Mouse (Mus musculus) hindbrain, embryonic 10.5 days (tissue): ENCODE data around the gene Trim15. TPM values are rescaled to one million over a fixed set of nuclear protein-coding genes. Genes with fewer than 3 reads are reported as not detected.
"Not testable (repeated sequence)": the region's sequence is repeated elsewhere in the genome, so short reads cannot be mapped to it uniquely, and the experiment has no call there.

ENCODE experiments used
- DNase-seq: peaks from one replicate; pipeline ENCODE4 v3.0.0-alpha.2; 2017; ENCODE audit warnings: low spot score
- H3K27ac ChIP-seq: fragments of 300-500 bp; sonication (generic); 2 replicates; pipeline ENCODE4 v1.5.1; 2016; ENCODE audit warnings: mild to moderate bottlenecking, moderate library complexity
- H3K27me3 ChIP-seq: fragments of 300-500 bp; sonication (generic); 2 replicates; pipeline ENCODE4 v1.6.1; 2016; ENCODE audit warnings: mild to moderate bottlenecking; ENCODE audit not compliant: poor library complexity, insufficient read depth, severe bottlenecking
- H3K36me3 ChIP-seq: fragments of 300-500 bp; sonication (generic); 2 replicates; pipeline ENCODE4 v1.6.1; 2016; ENCODE audit warnings: mild to moderate bottlenecking, moderate library complexity
- H3K4me1 ChIP-seq: fragments of 300-500 bp; sonication (generic); replicated peaks from 2 replicates; pipeline ENCODE4 v1.6.1; 2016; ENCODE audit warnings: mild to moderate bottlenecking
- H3K4me3 ChIP-seq: fragments of 300-500 bp; sonication (generic); 2 replicates; pipeline ENCODE4 v1.5.1; 2016; ENCODE audit warnings: mild to moderate bottlenecking, moderate library complexity
- H3K9me3 ChIP-seq: fragments of 300-500 bp; sonication (generic); 2 replicates; pipeline ENCODE4 v1.6.1; 2016; ENCODE audit warnings: mild to moderate bottlenecking, moderate library complexity
- WGBS: fragments of 180-500 bp; shearing (Covaris S2); methylation state at CpG from one replicate; pipeline ENCODE4 v1.1.7; 2016; 5-methylcytosine and 5-hydroxymethylcytosine counted together
- polyA plus RNA-seq: library from polyadenylated mRNA; unstranded; fragments of >200 nt; fragmentation: Nextera tagmentation; extraction: Ambion mirVana; gene quantifications from 2 replicates; pipeline ENCODE4 v1.2.1, GENCODE M21; 2016

Trim15 gene
- polyA plus RNA-seq, 1 experiment from 2014 or later = 0.14 TPM

GRCm38 (mm10) chr17:36836427-36836812, 30.6 kb downstream of the Trim15 start:
- peak overlapping the region; percentile 77 for H3K4me3 ChIP-seq
- no peaks in the 10 kb centered on the region for H3K9me3 ChIP-seq
- DNase-seq = no peak
- no peaks in the 10 kb centered on the region for H3K27me3 ChIP-seq
- peaks cover 15% of the 10 kb centered on the region for H3K4me1 ChIP-seq
- peak overlapping the region; percentile 95 for H3K27ac ChIP-seq
- peaks cover 5% of the 10 kb centered on the region; the same call in 1 of the 2 replicates for H3K36me3 ChIP-seq
- WGBS = 9% methylated on average over 3 of the region's 3 CpGs

GRCm38 (mm10) chr17:36835591-36836426, 31.2 kb downstream of the Trim15 start:
- DNase-seq = peak; percentile 51
- Histone ChIP-seq H3K27ac (peak overlapping the region; percentile 95; the same call in 1 of the 2 replicates), H3K27me3 (no peaks in the 10 kb centered on the region), H3K4me3 (peak overlapping the region; percentile 77), H3K4me1 (peaks cover 15% of the 10 kb centered on the region), H3K9me3 (no peaks in the 10 kb centered on the region), H3K36me3 (peaks cover 5% of the 10 kb centered on the region; the same call in 1 of the 2 replicates)
- 31% methylated on average over 12 of the region's 12 CpGs for WGBS

- no peak overlapping the region for H3K4me3 ChIP-seq
- H3K36me3 ChIP-seq = no peaks in the 10 kb centered on the region
- H3K27me3 ChIP-seq = no peaks in the 10 kb centered on the region
- H3K9me3 ChIP-seq = no peaks in the 10 kb centered on the region
- WGBS = 57% methylated on average over 4 of the region's 4 CpGs
- H3K4me1 ChIP-seq = peaks cover 10% of the 10 kb centered on the region
- H3K27ac ChIP-seq = no peak overlapping the region
- DNase-seq = no peak
These were observed 34.3 kb downstream of the Trim15 start for GRCm38 (mm10) chr17:36832694-36833093.

DNA sequence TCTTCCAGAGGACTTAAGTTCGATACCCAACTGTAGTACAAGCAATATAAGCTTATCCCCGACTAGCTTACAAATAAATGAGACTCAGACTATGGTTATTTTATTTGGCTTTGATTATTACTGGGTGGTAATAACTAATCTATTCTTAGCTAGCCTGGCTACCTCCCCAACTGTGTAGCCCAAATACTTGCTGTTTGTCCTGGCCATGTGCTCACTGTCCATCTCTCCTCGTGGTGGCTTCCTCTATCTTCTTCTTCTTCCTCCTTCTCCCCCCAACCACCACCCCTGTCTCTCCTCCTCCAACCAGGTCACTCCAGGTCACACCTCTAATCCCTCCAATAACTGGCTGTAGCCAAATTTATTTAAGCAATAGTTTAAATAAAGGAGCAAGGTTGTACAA, 36.5 kb downstream of the Trim15 start:
- Histone ChIP-seq H3K4me3 (no peak overlapping the region), H3K9me3 (no peaks in the 10 kb centered on the region), H3K27me3 (no peaks in the 10 kb centered on the region), H3K4me1 (no peaks in the 10 kb centered on the region), H3K27ac (no peak overlapping the region), H3K36me3 (no peaks in the 10 kb centered on the region)
- WGBS = 83% methylated on average over 3 of the region's 3 CpGs
- DNase-seq = no peak

DNA sequence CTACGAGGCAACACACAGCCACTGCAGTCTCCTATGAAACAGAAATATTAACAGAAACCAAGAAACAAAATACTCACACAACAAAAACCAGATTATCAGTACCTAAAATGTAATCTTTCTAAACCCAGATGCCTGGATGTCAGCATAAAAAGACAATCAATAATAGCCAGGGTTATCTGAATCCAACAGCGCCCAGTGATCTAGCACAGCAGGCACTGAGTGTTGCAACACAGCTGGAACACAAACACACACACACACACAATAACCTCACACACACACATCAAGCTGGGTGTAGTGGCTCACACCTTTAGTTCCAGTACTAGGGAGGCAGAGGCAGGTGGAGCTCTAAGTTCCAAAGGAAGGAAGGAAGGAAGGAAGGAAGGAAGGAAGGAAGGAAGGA, 38.5 kb downstream of the Trim15 start:
- no peaks in the 10 kb centered on the region for H3K36me3 ChIP-seq
- H3K4me1 ChIP-seq = no peaks in the 10 kb centered on the region
- no peak for DNase-seq
- no peak overlapping the region for H3K27ac ChIP-seq
- no peaks in the 10 kb centered on the region for H3K27me3 ChIP-seq
- H3K4me3 ChIP-seq = no peak overlapping the region
- WGBS = 85% methylated on average over 2 of the region's 2 CpGs
- H3K9me3 ChIP-seq = no peaks in the 10 kb centered on the region

- WGBS = 14% methylated on average over 5 of the region's 5 CpGs
- not testable (repeated sequence) for H3K9me3 ChIP-seq, H3K27me3 ChIP-seq, H3K4me1 ChIP-seq, H3K27ac ChIP-seq, H3K36me3 ChIP-seq, H3K4me3 ChIP-seq
- DNase-seq = peak; percentile 46
These were observed 41.0 kb downstream of the Trim15 start for GRCm38 (mm10) chr17:36826002-36826401.

GRCm38 (mm10) chr17:36825525-36825924, 41.5 kb downstream of the Trim15 start:
- no peak overlapping the region for H3K27ac ChIP-seq
- H3K4me1 ChIP-seq = no peaks in the 10 kb centered on the region
- no peak overlapping the region for H3K4me3 ChIP-seq
- no peaks in the 10 kb centered on the region for H3K27me3 ChIP-seq
- H3K36me3 ChIP-seq = no peaks in the 10 kb centered on the region
- WGBS = 25% methylated on average over 4 of the region's 4 CpGs
- no peak for DNase-seq
- no peaks in the 10 kb centered on the region for H3K9me3 ChIP-seq

DNA sequence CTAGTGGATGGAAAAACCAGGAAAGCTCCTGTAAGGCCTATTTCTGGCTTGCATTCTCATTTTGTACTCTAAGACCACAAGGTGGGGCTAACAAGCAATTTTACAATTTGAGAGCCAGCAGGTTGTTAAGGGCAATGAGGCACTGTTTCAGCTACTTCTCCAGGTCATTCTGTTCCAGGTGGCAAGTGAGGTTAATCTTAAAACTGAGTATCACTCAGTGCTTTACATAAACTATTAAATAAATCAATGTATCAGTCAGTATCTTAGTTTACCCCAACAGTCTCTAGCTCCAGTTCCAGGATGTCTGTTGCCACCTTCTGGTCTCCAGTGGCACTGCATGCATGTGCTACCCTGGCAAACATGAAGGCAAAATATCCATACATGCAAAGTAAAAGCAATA, 43.0 kb downstream of the Trim15 start:
- Histone ChIP-seq H3K9me3 (no peaks in the 10 kb centered on the region), H3K4me1 (no peaks in the 10 kb centered on the region), H3K27ac (no peak overlapping the region), H3K27me3 (no peaks in the 10 kb centered on the region), H3K4me3 (no peak overlapping the region), H3K36me3 (no peaks in the 10 kb centered on the region)
- DNase-seq = peak; percentile 53

DNA sequence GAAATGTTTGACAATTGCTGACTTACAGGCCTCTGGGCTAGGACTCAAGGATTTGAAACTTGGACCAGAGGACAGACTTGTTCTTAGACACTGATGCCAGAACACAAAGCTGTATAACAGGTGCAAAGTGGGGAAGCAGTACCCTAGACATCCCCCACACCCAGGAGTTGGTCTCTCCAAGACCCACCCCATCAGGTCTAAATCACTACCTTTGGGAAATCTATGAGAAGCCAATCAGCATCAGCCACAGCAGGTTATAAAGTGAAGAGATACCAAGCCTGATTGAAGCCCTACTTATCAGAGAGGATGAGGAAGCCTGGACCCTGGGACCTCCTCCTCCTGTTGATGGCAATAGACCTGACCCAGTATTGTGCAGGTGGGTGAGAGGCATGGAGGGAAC, 55.1 kb downstream of the Trim15 start, which contains the start of gene H2-M10.6:
Gene H2-M10.6, plus strand, starts transcription at position 301 of the 400 bp plus-strand sequence.
- Histone ChIP-seq H3K4me3 (no peak within 1 kb of the TSS), H3K27ac (no peak within 1 kb of the TSS), H3K36me3 (no peaks in the 10 kb centered on the region), H3K4me1 (no peaks in the 10 kb centered on the region), H3K27me3 (no peaks in the 10 kb centered on the region), H3K9me3 (no peaks in the 10 kb centered on the region)
- DNase-seq = no peak

Other genes starting within 250 kb of the Trim15 start
- gene H2-M9, start 224.5 kb downstream of the Trim15 start, polyA plus RNA-seq = not detected in 2 replicates
- gene H2-M1, start 195.0 kb downstream of the Trim15 start, polyA plus RNA-seq = not detected in 2 replicates
- not detected in 2 replicates for gene H2-M10.5, start 94.3 kb downstream of the Trim15 start, polyA plus RNA-seq
- not detected in 2 replicates for gene H2-M10.6, start 55.0 kb downstream of the Trim15 start, polyA plus RNA-seq
- 47.2 and 48.2 TPM in 2 replicates for gene Trim26, start 30.1 kb downstream of the Trim15 start, polyA plus RNA-seq
- gene Trim10, start 2.4 kb upstream of the Trim15 start, polyA plus RNA-seq = 6.7 and 7.3 TPM in 2 replicates
- not detected in 2 replicates for gene Trim40, start 22.9 kb upstream of the Trim15 start, polyA plus RNA-seq
- not detected in 2 replicates for gene Trim31, start 30.9 kb upstream of the Trim15 start, polyA plus RNA-seq
- 1.2 and 1.5 TPM in 2 replicates for gene Rnf39, start 75.7 kb upstream of the Trim15 start, polyA plus RNA-seq
- 162 and 178 TPM in 2 replicates for gene Ppp1r11, start 84.5 kb upstream of the Trim15 start, polyA plus RNA-seq
- 91.6 and 95.3 TPM in 2 replicates for gene Znrd1, start 91.3 kb upstream of the Trim15 start, polyA plus RNA-seq
- gene Znrd1as, start 91.4 kb upstream of the Trim15 start, polyA plus RNA-seq = 8.6 and 9.6 TPM in 2 replicates
- gene 2410137M14Rik, start 114.0 kb upstream of the Trim15 start, polyA plus RNA-seq = not detected in 2 replicates
- 0.68 and 1.1 TPM in 2 replicates for gene H2-M5, start 122.3 kb upstream of the Trim15 start, polyA plus RNA-seq
- 79.9 and 96.9 TPM in 2 replicates for gene Zfp57, start 134.0 kb upstream of the Trim15 start, polyA plus RNA-seq
- 0.19 and 0.34 TPM in 2 replicates for gene Mog, start 156.2 kb upstream of the Trim15 start, polyA plus RNA-seq
- gene Gabbr1, start 178.8 kb upstream of the Trim15 start, polyA plus RNA-seq = 10.8 and 17.0 TPM in 2 replicates
- 0.08 TPM in 1 of 2 replicates, not detected in the other for gene Olfr90, start 221.3 kb upstream of the Trim15 start, polyA plus RNA-seq
- not detected in 2 replicates for gene Olfr91, start 231.1 kb upstream of the Trim15 start, polyA plus RNA-seq